Mouse (Mus musculus) erythroblast, embryonic 14.5 days (primary cell): ENCODE data around the gene Immp2l. TPM values are rescaled to one million over a fixed set of nuclear protein-coding genes. Genes with fewer than 3 reads are reported as not detected.

Source experiments
- H3K27me3 ChIP-seq: 2 replicates; pipeline ENCODE4 v1.6.1; 2012; ENCODE audit warnings: inconsistent platforms; ENCODE audit not compliant: control insufficient read depth
- H3K36me3 ChIP-seq: 2 replicates; pipeline ENCODE4 v1.6.1; 2012; ENCODE audit warnings: mild to moderate bottlenecking, inconsistent platforms; ENCODE audit not compliant: control insufficient read depth
- H3K4me1 ChIP-seq: 2 replicates; pipeline ENCODE4 v1.6.1; 2012; ENCODE audit warnings: inconsistent platforms; ENCODE audit not compliant: control insufficient read depth
- H3K4me3 ChIP-seq: replicated peaks from 2 replicates; pipeline ENCODE3; 2012; ENCODE audit warnings: moderate library complexity, mild to moderate bottlenecking, inconsistent platforms
- H3K9me3 ChIP-seq: 2 replicates; pipeline ENCODE4 v1.6.1; 2012; ENCODE audit warnings: low read length, inconsistent platforms, mixed read lengths; ENCODE audit not compliant: control insufficient read depth
- GATA1 ChIP-seq: IDR thresholded peaks from 2 replicates; pipeline ENCODE4 v1.6.1; 2012; ENCODE audit warnings: low read length, inconsistent platforms, mixed read lengths
- TAL1 ChIP-seq: IDR thresholded peaks from 3 replicates; pipeline ENCODE4 v1.6.1; 2012; ENCODE audit warnings: low read length, inconsistent platforms, mixed read lengths
- polyA plus RNA-seq: library from polyadenylated mRNA; stranded (reverse); fragments of >175 nt; gene quantifications from 2 replicates; pipeline ENCODE4 v1.2.3, GENCODE M21; 2012

Gene Immp2l
- polyA plus RNA-seq, 1 experiment = 0.11 TPM

- Histone ChIP-seq H3K4me3 (no peak overlapping the region), H3K36me3 (no peaks in the 10 kb centered on the region), H3K4me1 (no peaks in the 10 kb centered on the region), H3K9me3 (no peaks in the 10 kb centered on the region), H3K27me3 (no peaks in the 10 kb centered on the region)
- TF ChIP-seq TAL1 (no peak), GATA1 (no peak)
Measured at GRCm38 (mm10) chr12:41669481-41669880, 645.6 kb downstream of the Immp2l start.

GRCm38 (mm10) chr12:41674861-41675260 is 651.0 kb downstream of the Immp2l start:
- H3K27me3 ChIP-seq = no peaks in the 10 kb centered on the region
- no peaks in the 10 kb centered on the region for H3K9me3 ChIP-seq
- H3K4me3 ChIP-seq = no peak overlapping the region

GRCm38 (mm10) chr12:41680141-41680540 is 656.3 kb downstream of the Immp2l start:
- TF ChIP-seq TAL1 (no peak), GATA1 (no peak)
- Histone ChIP-seq H3K27me3 (no peaks in the 10 kb centered on the region), H3K4me3 (no peak overlapping the region), H3K4me1 (no peaks in the 10 kb centered on the region), H3K9me3 (no peaks in the 10 kb centered on the region), H3K36me3 (no peaks in the 10 kb centered on the region)

More at GRCm38 (mm10) chr12:41674861-41675260, 651.0 kb downstream of the Immp2l start:
- TF ChIP-seq TAL1 = no peak
- TF ChIP-seq GATA1 = no peak
- Histone ChIP-seq H3K36me3 (no peaks in the 10 kb centered on the region), H3K4me1 (no peaks in the 10 kb centered on the region)

- H3K4me3 ChIP-seq = no peak overlapping the region
- TF ChIP-seq GATA1 (no peak), TAL1 (no peak)
Measured at GRCm38 (mm10) chr12:41682141-41682540, 658.3 kb downstream of the Immp2l start.

GRCm38 (mm10) chr12:41689809-41690208 is 665.9 kb downstream of the Immp2l start:
- no peaks in the 10 kb centered on the region for H3K4me1 ChIP-seq
- H3K27me3 ChIP-seq = no peaks in the 10 kb centered on the region
- no peaks in the 10 kb centered on the region for H3K9me3 ChIP-seq
- H3K36me3 ChIP-seq = no peaks in the 10 kb centered on the region
- TF ChIP-seq TAL1 (no peak), GATA1 (no peak)
- no peak overlapping the region for H3K4me3 ChIP-seq

More at GRCm38 (mm10) chr12:41682141-41682540, 658.3 kb downstream of the Immp2l start:
- Histone ChIP-seq H3K36me3 (no peaks in the 10 kb centered on the region), H3K27me3 (no peaks in the 10 kb centered on the region), H3K4me1 (no peaks in the 10 kb centered on the region), H3K9me3 (no peaks in the 10 kb centered on the region)

- TF ChIP-seq GATA1 (no peak), TAL1 (no peak)
- H3K36me3 ChIP-seq = no peaks in the 10 kb centered on the region
- no peak overlapping the region for H3K4me3 ChIP-seq
- no peaks in the 10 kb centered on the region for H3K9me3 ChIP-seq
- no peaks in the 10 kb centered on the region for H3K27me3 ChIP-seq
- no peaks in the 10 kb centered on the region for H3K4me1 ChIP-seq
Measured at GRCm38 (mm10) chr12:41710608-41711007, 686.7 kb downstream of the Immp2l start.

- Histone ChIP-seq H3K9me3 (peaks cover 3% of the 10 kb centered on the region), H3K36me3 (no peaks in the 10 kb centered on the region), H3K4me1 (no peaks in the 10 kb centered on the region), H3K4me3 (no peak overlapping the region), H3K27me3 (no peaks in the 10 kb centered on the region)
- TF ChIP-seq GATA1 (no peak), TAL1 (no peak)
Measured at GRCm38 (mm10) chr12:41716946-41717345, 693.1 kb downstream of the Immp2l start.

GRCm38 (mm10) chr12:41724585-41724984 is 700.7 kb downstream of the Immp2l start:
- H3K36me3 ChIP-seq = no peaks in the 10 kb centered on the region
- H3K4me1 ChIP-seq = no peaks in the 10 kb centered on the region
- no peak for TF ChIP-seq GATA1
- no peak for TF ChIP-seq TAL1
- no peaks in the 10 kb centered on the region for H3K27me3 ChIP-seq
- no peak overlapping the region for H3K4me3 ChIP-seq
- H3K9me3 ChIP-seq = no peaks in the 10 kb centered on the region

- Histone ChIP-seq H3K4me1 (no peaks in the 10 kb centered on the region), H3K27me3 (no peaks in the 10 kb centered on the region), H3K4me3 (no peak overlapping the region), H3K9me3 (peaks cover 2% of the 10 kb centered on the region; the same call in 1 of the 2 replicates), H3K36me3 (no peaks in the 10 kb centered on the region)
- TF ChIP-seq GATA1 (no peak), TAL1 (no peak)
Measured at GRCm38 (mm10) chr12:41726720-41727119, 702.8 kb downstream of the Immp2l start.

- Histone ChIP-seq H3K36me3 (no peaks in the 10 kb centered on the region), H3K4me3 (no peak overlapping the region), H3K4me1 (no peaks in the 10 kb centered on the region), H3K27me3 (no peaks in the 10 kb centered on the region), H3K9me3 (peaks cover 2% of the 10 kb centered on the region; the same call in 1 of the 2 replicates)
- no peak for TF ChIP-seq TAL1
- no peak for TF ChIP-seq GATA1
Measured at GRCm38 (mm10) chr12:41727221-41727620, 703.3 kb downstream of the Immp2l start.
